29 mouse cellular contexts compared by ENCODE assay signal in genomic region chr12:107509661-107510237, GRCm38 (mm10). TPM values are rescaled to one million over a fixed set of nuclear protein-coding genes. Genes with fewer than 3 reads are reported as not detected.
DNase-seq lines count a peak whose midpoint lies in the region.
"Had no signal": no experiment of that assay in that cellular context is flagged by ENCODE, and none has a peak within 500 bp of the region (broad histone marks: within the 10 kb centered on the region; RNA-seq: fewer than 3 reads in every experiment).

No protein-coding gene starts in this region.

- WGBS in heart, embryonic 10.5 days, result 83% methylated on average over 9 of the region's 9 CpGs

- H3K36me3 ChIP-seq in heart, embryonic 10.5 days, result no peaks in the 10 kb centered on the region
- H3K36me3 ChIP-seq: embryonic facial prominence, embryonic 10.5 days; embryonic facial prominence, embryonic 12.5 days; forebrain, embryonic 10.5 days; forebrain, embryonic 12.5 days; G1E had no signal

- no peaks in the 10 kb centered on the region for H3K27me3 ChIP-seq in heart, embryonic 10.5 days (ENCODE audit: insufficient read depth, poor library complexity, severe bottlenecking)
- H3K27me3 ChIP-seq: CH12.LX; embryonic facial prominence, embryonic 12.5 days; forebrain, embryonic 12.5 days; Patski had no signal

- no peaks in the 10 kb centered on the region for H3K9me3 ChIP-seq in heart, embryonic 10.5 days
- H3K9me3 ChIP-seq: embryonic facial prominence, embryonic 10.5 days; embryonic facial prominence, embryonic 12.5 days; forebrain, embryonic 10.5 days; forebrain, embryonic 12.5 days had no signal

- no peak overlapping the region for H3K4me3 ChIP-seq in heart, embryonic 10.5 days
- H3K4me3 ChIP-seq: embryonic facial prominence, embryonic 10.5 days; embryonic facial prominence, embryonic 12.5 days; forebrain, embryonic 10.5 days; forebrain, embryonic 12.5 days had no signal

- H3K4me1 ChIP-seq in heart, embryonic 10.5 days, result no peaks in the 10 kb centered on the region
- H3K4me1 ChIP-seq: embryonic facial prominence, embryonic 12.5 days had no signal

- H3K27ac ChIP-seq in heart, embryonic 10.5 days, result no peak overlapping the region
- H3K27ac ChIP-seq: embryonic facial prominence, embryonic 10.5 days; embryonic facial prominence, embryonic 12.5 days; forebrain, embryonic 10.5 days; forebrain, embryonic 12.5 days had no signal

- peak; percentile 55 for DNase-seq in heart, adult 11 months
- no peak for DNase-seq in heart, embryonic 10.5 days (ENCODE audit: low spot score)
- peak; percentile 60 for DNase-seq in urinary bladder, postnatal 14 days (ENCODE audit: low spot score)
- no peak for DNase-seq in urinary bladder, adult 2 months (ENCODE audit: low spot score)
- DNase-seq in urinary bladder, postnatal 25 days (ENCODE audit: low spot score), result peak; percentile 11
- DNase-seq in kidney, postnatal 36 days, result no peak
- no peak for DNase-seq in left cerebral cortex, postnatal 10 days (ENCODE audit: extremely low spot score in 1 of 2, low spot score in 2 of 2)
- DNase-seq: adrenal gland, adult 8-10 months; adrenal gland, postnatal 14 days; adrenal gland, postnatal 36 days; B cell, adult 2 months; cerebellum, adult 11-12 months; cerebellum, adult 2 months; cerebellum, adult 9-10 months; cerebellum, postnatal 10 days; cerebellum, postnatal 25 days had no signal

- intact Hi-C loops in left cerebral cortex, postnatal 10 days (cut with DNase I), result no loop called here

RNA-seq across cellular contexts. Expression of gene 3110018I06Rik, which starts 21.3 kb away (rescaled TPM):
- not detected in 2 replicates for polyA plus RNA-seq in heart, embryonic 10.5 days (2016; fragmentation: Nextera tagmentation; extraction: Ambion mirVana)
- polyA plus RNA-seq in urinary bladder, adult 2 months (2012; rRNA removed), result not detected in 2 replicates
- not detected for total RNA-seq in left cerebral cortex, postnatal 10 days (2021)
- total RNA-seq: adrenal gland, adult 18-20 months; adrenal gland, adult 8-10 months; adrenal gland, postnatal 14 days; adrenal gland, postnatal 36 days; CH12.LX; G1E had no signal
- polyA plus RNA-seq: activated CD4-positive, CD25-positive, alpha-beta regulatory T cell, adult 4 months; CD4-positive, CD25-positive, alpha-beta regulatory T cell, adult 4 months; cerebellum, adult 2 months; cortical plate, adult 2 months; embryonic facial prominence, embryonic 10.5 days; embryonic facial prominence, embryonic 12.5 days; embryonic facial prominence, embryonic 14.5 days; forebrain, embryonic 10.5 days; forebrain, embryonic 12.5 days; forebrain, embryonic 14.5 days; G1E; Patski had no signal

Comparison
In these comparisons a context has a peak if more than half of its experiments do, and no peak if none do; other contexts are left out.
1. DNase-seq: peak in heart, adult 11 months (single experiment), urinary bladder, postnatal 14 days (single experiment) and urinary bladder, postnatal 25 days (single experiment); none in heart, embryonic 10.5 days (single experiment), urinary bladder, adult 2 months (single experiment), kidney, postnatal 36 days (0 of 2) and left cerebral cortex, postnatal 10 days (0 of 2).